Mouse (Mus musculus): Measurements from ENCODE around the gene Zfp90.
"Not testable (repeated sequence)": the region's sequence is repeated elsewhere in the genome, so short reads cannot be mapped to it uniquely, and the experiment has no call there.

Zfp90 gene

DNA sequence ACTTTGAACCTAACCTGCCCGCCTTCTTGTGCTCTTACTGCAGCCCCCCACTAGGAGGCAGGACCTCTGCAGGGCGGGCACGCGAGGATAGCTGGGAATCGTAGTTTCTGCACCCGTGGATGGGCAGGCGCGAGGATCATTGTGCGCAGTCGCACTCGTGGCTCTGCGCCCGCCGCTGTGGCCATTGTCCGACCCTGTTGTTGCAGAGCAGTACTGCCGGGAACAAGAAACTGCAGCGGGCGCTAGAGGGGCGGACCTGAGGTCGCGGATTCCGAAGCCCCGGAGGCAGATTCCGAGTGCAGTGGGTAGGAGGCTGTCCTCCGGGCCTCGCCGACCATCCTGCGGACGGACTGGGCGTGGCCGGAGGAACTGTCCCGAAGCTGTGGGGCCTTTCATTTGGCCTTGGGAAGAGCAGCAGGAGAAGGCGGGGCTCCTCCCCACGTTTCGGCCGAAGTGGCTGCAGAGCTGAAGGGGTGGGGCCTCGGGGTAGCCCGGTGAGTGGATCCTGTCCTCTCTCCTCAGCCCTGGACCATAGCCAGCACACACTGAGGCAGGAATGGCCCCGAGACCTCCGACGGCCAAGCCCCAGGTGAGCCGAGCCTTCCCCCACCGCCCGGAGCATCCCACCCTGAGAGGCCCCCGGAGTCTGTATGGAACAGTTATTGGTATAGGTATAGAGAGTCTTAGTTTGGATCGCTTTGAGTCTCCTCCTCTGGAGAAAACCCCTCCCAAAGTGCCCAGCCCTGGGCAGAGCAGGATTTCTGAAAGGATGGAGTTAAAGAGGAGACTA lies at the start of gene Zfp90:
Gene Zfp90 (plus strand): TSS at position 146 of the 790 bp plus-strand sequence.
- peak; percentile 89 for DNase-seq (ENCODE audit: low spot score)

DNA sequence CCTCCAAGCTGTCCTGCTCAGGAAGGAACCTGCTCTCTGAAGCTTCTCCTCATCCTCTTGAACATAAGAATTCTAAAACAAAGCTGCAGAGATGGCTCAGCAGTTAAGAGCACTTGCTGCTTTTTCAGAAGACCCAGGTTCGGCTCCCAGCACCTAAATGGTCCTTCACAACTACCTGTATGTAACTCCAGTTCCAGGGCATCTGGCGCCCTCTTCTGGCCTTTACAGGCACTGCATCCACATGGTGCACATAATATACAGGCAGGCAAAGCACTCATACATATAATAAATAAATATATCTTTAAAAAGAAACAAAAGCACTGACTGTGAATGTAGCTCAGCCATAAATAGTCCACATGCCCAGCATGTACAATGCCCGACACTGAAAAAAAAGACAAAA lies 46.6 kb upstream of the Zfp90 start:
- no peak for DNase-seq (ENCODE audit: low spot score)

DNA sequence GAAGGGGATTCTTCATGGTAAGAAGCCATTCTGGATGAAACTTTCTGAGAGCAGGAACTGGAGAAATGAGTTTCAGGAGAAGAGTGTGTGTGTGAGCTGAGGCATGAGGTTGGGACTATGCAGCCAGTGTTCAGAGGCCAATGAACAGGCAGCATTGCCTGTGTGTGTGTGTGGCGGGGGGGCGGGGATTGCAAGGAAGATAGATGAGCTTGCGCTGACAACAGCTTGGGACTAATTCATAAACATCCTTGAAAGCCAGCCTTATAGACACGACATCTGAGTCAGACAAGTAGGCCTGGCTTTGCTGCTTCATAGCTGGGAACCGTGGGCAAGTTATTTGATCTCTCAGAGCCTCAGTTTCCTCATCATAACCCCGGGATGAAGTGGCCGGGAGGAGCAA lies 46.1 kb upstream of the Zfp90 start:
- no peak for DNase-seq (ENCODE audit: low spot score)

DNA sequence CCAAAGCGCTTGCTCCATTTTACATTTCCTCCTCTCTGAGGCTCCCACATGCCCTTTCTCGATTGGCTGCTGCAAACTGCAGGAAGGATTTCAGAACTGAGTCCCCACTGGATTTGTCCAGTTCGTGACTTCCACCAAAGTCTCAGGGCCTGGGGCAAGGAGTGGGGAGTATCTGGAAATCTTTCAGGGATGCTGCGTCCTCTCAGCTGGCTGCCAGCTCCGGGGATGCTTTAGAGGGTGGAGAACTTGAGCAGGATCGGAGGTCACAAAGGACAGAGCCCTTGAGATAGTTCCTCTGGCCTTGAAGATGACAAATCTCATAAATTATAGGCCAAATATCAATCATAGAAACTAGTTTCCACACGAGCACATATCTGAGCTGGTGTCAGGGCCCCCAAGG lies 39.2 kb upstream of the Zfp90 start:
- DNase-seq (ENCODE audit: low spot score) = no peak

DNA sequence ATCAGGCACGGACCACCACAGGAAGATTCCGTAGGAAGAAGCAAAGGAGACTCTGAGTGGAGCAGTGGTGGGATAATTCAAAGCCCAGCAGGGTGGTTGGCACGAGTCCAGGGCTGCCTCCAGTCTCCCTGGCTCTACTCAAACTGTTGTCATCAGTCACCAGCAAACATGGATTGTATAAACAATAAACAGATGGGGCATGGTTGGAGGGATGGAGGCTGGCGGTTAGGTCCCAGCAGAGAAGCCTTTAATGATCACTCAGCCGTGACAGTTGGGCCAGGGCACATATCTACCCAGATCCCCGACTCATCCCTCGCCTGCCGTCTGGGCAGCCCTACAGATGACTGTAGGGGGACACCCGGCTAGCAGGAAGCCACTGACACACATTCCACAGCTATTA lies 38.3 kb upstream of the Zfp90 start:
- DNase-seq (ENCODE audit: low spot score) = no peak

DNA sequence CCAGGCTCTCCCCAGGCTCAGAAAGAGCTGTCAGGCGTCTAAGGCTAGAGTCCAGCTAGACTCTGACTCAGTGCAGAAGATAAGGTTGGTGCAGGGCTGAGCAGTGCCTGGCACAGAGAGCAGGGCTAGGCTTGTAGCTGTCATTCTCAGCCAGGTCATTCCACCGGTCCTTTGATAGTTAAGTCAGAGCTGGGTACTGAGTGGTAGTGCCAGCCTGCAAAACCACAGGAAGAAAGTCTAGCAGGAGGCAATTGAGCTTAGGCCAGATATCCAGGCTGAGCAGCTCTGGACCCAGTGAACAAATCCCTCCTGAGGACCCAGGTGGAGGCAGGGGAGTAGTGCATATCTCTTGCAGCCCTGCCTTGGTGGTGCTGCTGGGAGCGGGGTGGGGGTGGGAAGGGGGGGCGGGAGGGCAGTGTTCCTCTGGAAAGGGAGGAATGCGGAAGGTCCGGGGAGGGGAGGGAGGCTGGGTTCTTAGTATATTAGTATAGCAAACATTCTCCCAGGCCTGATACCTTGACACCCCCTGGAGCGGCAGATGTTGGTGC lies 36.6 kb upstream of the Zfp90 start:
- DNase-seq (ENCODE audit: low spot score) = no peak

DNA sequence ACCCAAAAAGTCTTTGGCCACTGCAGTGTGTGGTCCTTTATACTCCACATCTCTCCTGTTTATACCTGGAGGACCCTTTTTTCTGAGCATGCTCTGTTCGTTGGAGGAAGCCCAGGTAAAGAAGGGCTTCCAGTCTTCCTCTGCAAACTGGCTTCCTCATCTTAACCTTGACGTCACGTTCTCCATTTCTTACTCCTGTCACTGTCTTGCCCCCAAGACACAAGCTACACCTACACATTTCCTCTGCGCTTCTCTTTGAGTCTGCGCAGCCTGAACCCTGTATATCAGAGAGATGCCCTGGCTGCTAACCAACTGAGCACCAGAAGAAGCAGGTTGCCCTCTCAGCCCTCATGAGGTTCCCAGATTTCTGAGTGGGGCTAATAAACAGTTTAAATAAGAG lies 35.8 kb upstream of the Zfp90 start:
- no peak for DNase-seq (ENCODE audit: low spot score)

DNA sequence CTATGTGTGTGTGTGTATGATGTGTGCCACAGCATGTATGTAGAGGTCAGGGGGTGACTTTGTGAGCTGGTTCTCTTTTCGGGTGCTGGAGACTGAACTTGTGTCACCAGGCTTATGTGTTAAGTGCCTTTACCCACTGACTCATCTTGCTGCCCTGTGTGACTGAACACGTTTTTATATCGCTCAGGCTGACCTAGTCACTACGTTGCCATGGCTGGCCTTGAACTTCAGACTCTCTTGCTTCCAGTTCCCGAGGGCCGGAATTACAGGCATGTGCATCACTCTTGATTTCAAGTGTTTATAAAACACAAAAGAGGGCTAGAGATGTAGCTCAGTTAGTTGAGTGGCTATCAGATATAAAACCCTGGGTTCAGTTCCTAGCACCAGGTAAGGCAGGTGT lies 34.1 kb upstream of the Zfp90 start:
- no peak for DNase-seq (ENCODE audit: low spot score)

DNA sequence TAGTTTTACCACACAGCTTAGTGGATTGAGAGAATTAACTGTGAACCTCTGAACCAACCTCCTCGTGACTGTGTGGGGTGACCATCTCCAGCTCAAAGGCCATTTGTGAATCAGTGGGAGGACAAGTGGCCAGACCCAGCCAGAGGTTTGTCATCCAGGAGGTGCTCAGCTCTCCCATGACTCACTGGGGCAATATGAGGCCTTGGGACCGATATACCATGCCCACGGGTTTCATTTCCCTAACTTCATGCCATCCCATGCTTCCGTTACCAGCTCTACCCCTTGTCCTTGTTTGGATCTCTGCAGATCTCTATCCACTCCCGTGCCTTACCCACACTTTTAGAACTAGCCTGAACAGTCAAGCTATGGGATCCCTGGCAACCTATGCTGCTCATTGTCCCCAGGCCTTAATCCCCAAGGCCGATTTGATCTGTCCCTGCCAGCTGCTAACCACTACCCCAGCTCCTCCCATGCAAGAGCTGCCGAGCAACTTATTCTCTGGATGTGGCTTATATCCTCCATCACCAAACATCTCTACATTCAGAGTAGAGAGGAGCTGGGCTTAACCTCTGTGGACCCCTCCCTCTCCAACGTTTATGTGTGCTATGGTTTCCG lies 27.2 kb upstream of the Zfp90 start:
- no peak for DNase-seq (ENCODE audit: low spot score)

DNA sequence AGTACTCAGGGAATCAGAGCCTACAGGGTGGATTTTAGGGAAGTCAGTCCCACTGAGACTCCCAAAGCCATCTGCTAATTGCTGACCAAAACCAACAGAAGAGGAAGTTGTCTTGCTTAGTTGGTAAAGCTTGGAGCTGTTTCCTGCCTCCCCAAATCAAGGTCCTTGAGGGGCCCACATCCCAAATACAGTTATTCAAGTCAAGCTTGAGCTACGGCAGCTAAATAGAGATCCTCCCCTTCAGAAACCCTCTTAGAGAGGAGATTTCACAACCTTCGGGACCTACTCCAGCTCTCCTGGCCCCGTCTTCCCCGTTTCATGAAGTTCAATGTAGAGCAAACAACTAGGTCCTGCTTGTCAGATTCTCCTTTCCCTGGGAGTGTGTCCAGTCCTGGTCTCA lies 20.6 kb upstream of the Zfp90 start:
- DNase-seq (ENCODE audit: low spot score) = no peak

DNA sequence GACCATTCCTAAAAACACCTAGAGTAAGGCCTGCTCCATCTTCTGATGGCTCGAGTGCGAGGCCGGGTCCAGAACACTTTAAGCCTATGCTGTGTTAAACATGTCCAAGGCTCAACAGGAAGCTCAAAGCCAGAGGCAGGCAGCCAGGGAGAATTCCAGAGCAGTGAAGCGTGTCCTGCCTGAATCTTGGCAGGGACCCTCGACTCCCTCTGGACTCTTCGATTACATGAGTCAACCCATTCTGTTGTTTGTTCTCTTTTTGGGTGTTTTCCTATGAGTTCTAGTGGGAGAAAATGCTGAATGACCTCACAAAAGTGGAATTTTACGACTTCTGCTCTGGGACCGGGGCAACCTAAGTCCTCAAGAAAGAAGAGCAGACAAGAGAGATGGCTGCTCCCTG lies 15.4 kb upstream of the Zfp90 start:
- no peak for DNase-seq (ENCODE audit: low spot score)

DNA sequence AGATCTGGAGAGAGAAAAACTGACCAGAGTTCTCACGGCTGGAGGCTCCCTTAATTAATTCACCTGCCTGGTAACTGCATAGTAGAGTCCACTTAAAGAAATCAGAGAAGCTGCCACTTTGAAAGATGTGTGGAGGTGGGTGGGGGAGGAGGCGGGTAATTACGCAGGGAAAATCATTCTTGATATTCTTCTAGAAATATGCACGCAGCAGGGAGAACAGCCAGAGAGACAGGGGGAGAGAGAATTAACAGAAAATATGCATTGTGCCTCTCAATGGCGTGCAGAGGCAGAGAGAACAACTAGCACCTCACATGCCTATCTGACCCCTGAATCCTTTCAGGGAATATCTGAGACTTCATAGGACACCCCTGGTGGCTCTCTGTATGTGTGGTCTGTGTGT lies 14.9 kb upstream of the Zfp90 start:
- no peak for DNase-seq (ENCODE audit: low spot score)

DNA sequence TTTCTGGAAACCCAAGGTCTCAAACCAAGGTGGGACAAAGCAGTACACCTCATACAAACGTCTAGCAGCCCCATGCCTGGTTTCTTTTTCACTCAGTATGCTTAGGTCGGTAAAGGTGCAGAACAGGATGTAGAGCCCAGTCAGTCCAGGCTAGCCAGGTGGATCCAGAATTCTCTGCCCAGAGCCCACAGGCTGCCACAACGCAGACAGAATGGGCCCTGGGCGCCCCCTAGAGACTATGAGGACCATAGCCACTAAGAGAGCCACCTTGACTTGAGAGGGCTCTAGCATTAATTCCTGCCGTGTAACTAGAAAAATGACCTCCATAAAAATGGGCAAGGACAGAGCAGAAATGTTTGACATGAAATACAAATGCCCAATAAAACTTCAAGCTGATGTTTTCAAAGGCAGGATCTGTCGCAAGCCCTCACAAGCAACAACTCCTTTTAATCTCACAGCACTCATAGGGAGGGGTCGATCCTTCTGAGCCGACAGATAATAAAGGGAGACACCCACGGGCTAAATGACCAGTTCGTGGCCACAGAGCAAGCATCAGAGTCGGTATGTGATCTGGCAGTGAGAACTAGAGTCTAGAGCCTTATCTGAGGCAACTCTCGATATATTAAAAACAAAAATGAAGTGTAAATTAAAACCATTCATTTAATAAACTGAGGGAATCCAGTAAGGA lies 11.7 kb upstream of the Zfp90 start:
- DNase-seq (ENCODE audit: low spot score) = peak; percentile 41

DNA sequence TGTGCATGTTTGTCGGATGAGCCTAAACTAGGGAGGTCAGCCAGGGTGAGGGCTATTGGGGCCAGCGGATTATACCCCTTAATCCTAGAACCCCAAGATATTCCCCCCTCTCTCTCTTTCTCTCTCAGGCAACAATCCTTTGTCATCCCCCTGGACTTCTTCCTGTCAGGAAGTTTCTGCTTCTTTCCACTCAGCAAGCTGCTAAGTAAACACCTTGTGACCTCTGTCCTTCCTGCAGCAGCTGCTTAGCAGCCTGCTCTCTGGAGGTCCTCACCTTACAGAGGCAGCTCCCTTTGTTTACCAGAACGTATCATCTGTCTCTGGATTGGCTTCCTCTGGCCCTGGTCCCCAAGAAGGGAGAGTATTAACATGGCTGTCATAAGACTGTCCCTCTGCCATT lies 10.3 kb upstream of the Zfp90 start:
- no peak for DNase-seq (ENCODE audit: low spot score)

DNA sequence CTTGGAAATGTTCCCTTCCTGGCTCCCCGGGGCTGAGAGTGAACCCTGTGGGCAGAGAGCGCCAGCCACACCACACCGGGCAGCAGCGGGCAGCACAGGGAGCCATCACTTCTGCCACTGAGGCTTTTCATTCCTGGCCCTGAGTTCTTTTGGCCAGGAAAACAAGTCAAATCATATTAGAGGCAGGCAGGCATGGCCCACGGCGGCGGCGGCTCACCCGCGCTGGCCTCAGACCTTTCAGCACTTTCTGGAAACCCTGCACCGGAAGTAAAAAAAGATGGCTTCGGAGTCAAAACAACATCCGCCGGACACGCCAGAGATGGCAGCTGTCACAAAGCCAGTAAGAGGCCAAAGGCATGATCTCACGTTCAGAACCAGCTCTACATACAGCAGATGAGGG lies 9.3 kb upstream of the Zfp90 start:
- DNase-seq (ENCODE audit: low spot score) = no peak

DNA sequence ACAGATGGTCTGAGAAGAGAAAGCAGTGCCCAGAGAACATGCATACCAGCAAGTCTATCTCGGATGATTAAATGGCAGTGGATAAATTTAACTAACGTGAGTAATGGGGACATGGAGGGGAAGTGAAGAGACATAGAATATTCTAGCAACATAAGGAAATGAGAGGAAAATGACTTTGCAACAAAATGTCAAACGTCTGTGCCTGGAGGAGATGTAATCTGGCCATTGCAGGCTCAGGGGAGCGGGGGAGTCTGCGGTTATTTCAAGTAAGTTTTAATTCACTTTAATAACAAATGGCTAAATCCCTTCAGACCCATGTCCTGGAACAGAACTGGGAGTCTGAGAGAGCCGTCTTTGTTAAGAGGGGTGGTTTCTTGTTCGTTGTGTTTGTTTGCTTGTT lies 5.1 kb upstream of the Zfp90 start:
- DNase-seq (ENCODE audit: low spot score) = no peak

DNA sequence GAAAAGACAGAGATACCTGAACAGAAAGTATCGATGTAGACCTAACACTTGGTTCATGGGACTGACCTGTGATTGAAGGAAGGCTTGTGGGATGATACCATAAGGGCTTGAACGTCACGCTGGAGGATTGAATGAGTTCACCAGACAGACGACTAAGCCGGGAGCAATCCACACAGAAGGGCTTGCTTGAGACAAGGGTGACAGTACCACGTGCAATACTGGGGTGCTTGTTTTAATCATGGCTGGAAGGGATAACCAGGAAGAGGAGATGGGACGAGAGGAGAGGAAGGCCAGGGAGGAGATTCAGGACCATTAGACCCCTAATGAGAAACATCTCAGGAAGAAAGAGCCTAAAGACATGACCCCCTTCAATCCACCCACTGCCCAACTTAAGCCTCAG lies 4.6 kb upstream of the Zfp90 start:
- DNase-seq (ENCODE audit: low spot score) = no peak

DNA sequence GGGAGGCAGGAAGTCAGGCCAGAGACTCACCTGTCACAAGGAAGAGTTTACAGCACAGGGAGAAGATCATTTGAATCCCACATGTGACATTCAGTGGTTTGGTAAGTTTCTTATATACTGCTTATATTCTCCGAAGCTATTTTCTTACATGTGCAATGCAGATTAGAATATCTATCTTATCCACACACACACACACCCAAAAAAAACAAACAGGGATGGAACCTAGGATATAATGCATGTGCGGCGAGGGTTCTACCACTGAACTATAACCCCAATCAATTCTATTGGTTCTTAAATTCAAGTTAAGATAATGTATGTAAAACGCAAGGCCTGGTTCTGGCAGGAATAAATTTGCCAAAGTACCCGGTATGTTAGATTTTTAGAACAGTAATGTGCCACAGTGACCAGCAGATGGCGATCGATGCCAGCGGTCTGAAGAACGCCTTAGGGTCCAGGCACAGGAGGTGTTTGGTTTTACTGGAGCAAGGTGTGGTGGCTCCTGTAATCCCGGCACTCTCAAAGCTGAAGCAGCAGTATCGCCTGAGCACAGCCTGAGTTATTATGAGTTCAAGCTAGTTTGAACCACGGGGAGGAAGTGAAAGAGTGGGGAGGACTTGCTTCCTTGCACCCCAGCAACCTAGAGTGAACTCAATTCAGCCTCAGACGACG lies 3.2 kb upstream of the Zfp90 start:
- peak; percentile 63 for DNase-seq (ENCODE audit: low spot score)

DNA sequence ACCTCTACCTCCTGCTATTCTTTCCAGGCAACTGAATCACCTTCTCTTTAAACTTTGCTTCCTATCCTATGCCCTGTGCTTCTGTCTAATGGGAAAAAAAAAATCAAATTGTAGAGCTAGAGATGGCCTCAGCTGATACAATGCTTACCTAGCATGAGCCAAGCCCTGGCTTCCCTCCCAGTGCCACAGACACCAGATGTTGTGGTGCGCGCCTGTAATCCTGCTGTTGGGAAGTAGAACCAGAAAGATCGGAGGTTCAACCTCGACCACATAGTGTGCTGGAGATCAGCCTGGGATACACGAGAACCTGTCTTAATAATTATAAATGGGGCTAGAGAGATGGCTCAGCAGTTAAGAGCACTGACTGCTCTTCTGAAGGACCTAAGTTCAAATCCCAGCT lies 2.6 kb downstream of the Zfp90 start:
- DNase-seq (ENCODE audit: low spot score) = no peak

DNA sequence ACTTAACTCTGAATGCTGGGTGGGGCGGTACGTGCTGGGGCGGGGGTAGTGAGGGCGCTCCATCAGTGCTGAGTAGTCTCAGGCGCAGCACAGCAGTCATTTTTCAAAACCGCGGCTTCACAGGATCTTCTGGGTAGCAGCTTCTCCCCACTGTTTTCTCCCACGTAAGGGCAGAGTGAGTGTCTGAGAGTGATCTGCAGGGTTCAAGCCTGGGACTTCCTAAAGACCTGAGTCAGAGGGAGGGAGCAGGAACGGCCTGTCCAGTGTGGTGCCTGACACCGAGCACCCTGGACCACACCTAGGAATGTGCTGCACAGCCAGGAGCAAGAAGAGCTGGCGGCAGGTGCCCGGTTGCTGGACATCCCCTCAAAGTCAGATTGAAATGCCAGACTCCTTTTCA lies 16.0 kb downstream of the Zfp90 start:
- no peak for DNase-seq (ENCODE audit: low spot score)

DNA sequence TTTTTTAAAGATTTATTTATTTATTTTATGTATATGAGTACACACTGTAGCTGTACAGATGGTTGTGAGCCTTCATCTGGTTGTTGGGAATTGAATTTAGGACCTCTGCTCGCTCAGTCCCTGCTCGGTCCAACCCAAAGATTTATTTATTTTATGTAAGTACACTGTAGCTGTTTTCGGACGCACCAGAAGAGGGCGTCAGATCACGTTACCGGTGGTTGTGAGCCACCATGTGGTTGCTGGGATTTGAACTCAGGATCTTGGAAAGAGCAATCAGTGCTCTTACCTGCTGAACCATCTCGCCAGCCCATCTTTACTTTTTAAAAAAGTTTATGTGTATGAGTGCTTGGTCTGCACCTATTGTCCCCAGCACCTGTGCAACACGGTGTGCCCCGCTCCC lies 16.8 kb downstream of the Zfp90 start:
- not testable (repeated sequence) for DNase-seq (ENCODE audit: low spot score)

DNA sequence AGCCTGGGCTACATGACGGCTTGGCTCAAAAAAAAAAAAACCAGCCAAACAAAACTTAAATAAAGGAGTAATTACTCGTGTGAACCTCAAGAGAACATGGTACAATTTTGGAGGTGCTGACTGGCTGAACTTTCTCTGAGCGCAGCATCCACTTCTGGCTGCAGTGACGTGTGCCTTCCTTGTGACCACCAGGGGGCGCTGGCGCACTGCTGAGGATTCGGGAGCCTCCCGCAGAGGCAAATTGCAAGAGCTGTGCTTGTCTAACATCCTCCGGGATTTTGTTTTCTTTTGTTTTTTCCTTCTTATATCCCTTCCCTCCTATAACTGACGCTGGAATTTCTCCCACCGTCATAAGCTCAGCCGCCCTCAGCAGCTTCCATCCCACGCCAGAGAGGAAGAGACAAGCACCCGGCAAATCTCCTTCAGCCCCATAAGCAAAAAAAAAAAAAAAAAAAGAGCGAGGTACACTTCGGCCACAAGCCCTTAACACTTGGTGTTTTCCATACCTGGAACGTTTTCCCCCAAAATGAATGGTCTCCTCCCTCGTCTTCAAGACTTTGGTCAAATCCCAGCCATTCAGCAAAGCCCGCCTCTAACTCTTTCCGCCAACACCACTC lies 17.9 kb downstream of the Zfp90 start:
- DNase-seq (ENCODE audit: low spot score) = peak; percentile 63

Data from layer of hippocampus, adult 9-10 months (tissue).